Mouse (Mus musculus) right cerebral cortex, postnatal 36 days (tissue): ENCODE data around the gene Anapc15-ps.

Source experiments
- DNase-seq, 2 experiments: peaks; one replicate each; pipeline ENCODE4 v3.0.0; 2022; ENCODE audit warnings: low spot score in 2 of 2, mixed read lengths in 1 of 2

The Anapc15-ps gene

GRCm38 (mm10) chr10:95669872-95670271 is 3.4 kb downstream of the Anapc15-ps start:
- no peak for DNase-seq

- no peak for DNase-seq
These were observed 4.2 kb downstream of the Anapc15-ps start for GRCm38 (mm10) chr10:95669034-95669433.

- DNase-seq = no peak
These were observed 5.8 kb downstream of the Anapc15-ps start for GRCm38 (mm10) chr10:95667371-95668030.

- DNase-seq = no peak
These were observed 6.5 kb downstream of the Anapc15-ps start for GRCm38 (mm10) chr10:95666791-95667190.

GRCm38 (mm10) chr10:95665426-95665990 is 7.7 kb downstream of the Anapc15-ps start:
- DNase-seq = no peak

- no peak for DNase-seq
These were observed 8.6 kb downstream of the Anapc15-ps start for GRCm38 (mm10) chr10:95664613-95665012.

- no peak for DNase-seq
These were observed 12.9 kb downstream of the Anapc15-ps start for GRCm38 (mm10) chr10:95660356-95660755.

GRCm38 (mm10) chr10:95659471-95660150 is 13.6 kb downstream of the Anapc15-ps start:
- DNase-seq = no peak

GRCm38 (mm10) chr10:95658836-95659343 is 14.4 kb downstream of the Anapc15-ps start:
- no peak for DNase-seq

GRCm38 (mm10) chr10:95656236-95657225 is 16.7 kb downstream of the Anapc15-ps start:
- no peak for DNase-seq

GRCm38 (mm10) chr10:95652131-95652530 is 21.1 kb downstream of the Anapc15-ps start:
- no peak for DNase-seq

- DNase-seq = no peak
These were observed 24.8 kb downstream of the Anapc15-ps start for GRCm38 (mm10) chr10:95648326-95648888.

GRCm38 (mm10) chr10:95647128-95647527 is 26.1 kb downstream of the Anapc15-ps start:
- no peak for DNase-seq

- DNase-seq = no peak
These were observed 26.7 kb downstream of the Anapc15-ps start for GRCm38 (mm10) chr10:95646576-95646975.

- DNase-seq = no peak
These were observed 29.4 kb downstream of the Anapc15-ps start for GRCm38 (mm10) chr10:95643696-95644360.

GRCm38 (mm10) chr10:95643042-95643441 is 30.2 kb downstream of the Anapc15-ps start:
- no peak for DNase-seq

GRCm38 (mm10) chr10:95641335-95641734 is 31.9 kb downstream of the Anapc15-ps start:
- DNase-seq = no peak

GRCm38 (mm10) chr10:95639429-95639828 is 33.8 kb downstream of the Anapc15-ps start:
- DNase-seq = no peak

GRCm38 (mm10) chr10:95634751-95635150 is 38.5 kb downstream of the Anapc15-ps start:
- DNase-seq = no peak

GRCm38 (mm10) chr10:95634261-95634660 is 39.0 kb downstream of the Anapc15-ps start:
- no peak for DNase-seq

- DNase-seq = no peak
These were observed 41.7 kb downstream of the Anapc15-ps start for GRCm38 (mm10) chr10:95631568-95631967.
